Mouse (Mus musculus) kidney, embryonic 16.5 days (tissue): ENCODE results near the gene 4930415O20Rik. TPM values are rescaled to one million over a fixed set of nuclear protein-coding genes. Genes with fewer than 3 reads are reported as not detected.

Experiments
- ATAC-seq: fragments of 200-750 bp; cut with Nextera tagmentation; 2 replicates; pipeline ENCODE4 v1.8.0; 2017; ENCODE audit warnings: moderate TSS enrichment; ENCODE audit not compliant: low FRiP score, low TSS enrichment
- H3K27ac ChIP-seq: fragments of 300-500 bp; sonication (generic); 2 replicates; pipeline ENCODE4 v1.5.1; 2014; ENCODE audit warnings: low read length
- H3K27me3 ChIP-seq: fragments of 300-500 bp; sonication (generic); 2 replicates; pipeline ENCODE4 v1.6.1; 2014; ENCODE audit warnings: low read length, control low read depth, mixed read lengths; ENCODE audit not compliant: insufficient read depth
- H3K36me3 ChIP-seq: fragments of 300-500 bp; sonication (generic); 2 replicates; pipeline ENCODE4 v1.6.1; 2014; ENCODE audit warnings: low read length, control low read depth, mixed read lengths; ENCODE audit not compliant: insufficient read depth
- H3K4me1 ChIP-seq: fragments of 300-500 bp; sonication (generic); 2 replicates; pipeline ENCODE4 v1.6.1; 2014; ENCODE audit warnings: low read length, control low read depth, mixed read lengths; ENCODE audit not compliant: insufficient read depth
- H3K4me2 ChIP-seq: fragments of 300-500 bp; sonication (generic); replicated peaks from 2 replicates; pipeline ENCODE4 v1.6.1; 2014; ENCODE audit warnings: low read depth, low read length
- H3K4me3 ChIP-seq: fragments of 300-500 bp; sonication (generic); 2 replicates; pipeline ENCODE4 v1.5.1; 2014; ENCODE audit warnings: mild to moderate bottlenecking, low read length
- H3K9ac ChIP-seq: fragments of 300-500 bp; sonication (generic); replicated peaks from 2 replicates; pipeline ENCODE4 v1.6.1; 2014; ENCODE audit warnings: low read length
- H3K9me3 ChIP-seq: fragments of 300-500 bp; sonication (generic); 2 replicates; pipeline ENCODE4 v1.6.1; 2016; ENCODE audit warnings: low read length, control low read depth
- WGBS: fragments of 180-500 bp; shearing (Covaris S2); extraction: QIAGEN DNeasy Blood & Tissue Kit; methylation state at CpG from one replicate; pipeline ENCODE4 v1.1.7; 2014; 5-methylcytosine and 5-hydroxymethylcytosine counted together
- polyA plus RNA-seq: library from polyadenylated mRNA; unstranded; fragments of >200 nt; fragmentation: Nextera tagmentation; extraction: Ambion mirVana; gene quantifications from 2 replicates; pipeline ENCODE4 v1.2.1, GENCODE M21; 2015

4930415O20Rik gene
- polyA plus RNA-seq, 1 experiment from 2014 or later, result 0.41 TPM

GRCm38 (mm10) chr15:98567278-98568134 is 3.3 kb upstream of the 4930415O20Rik start:
- H3K36me3 ChIP-seq, result peaks cover 12% of the 10 kb centered on the region
- WGBS, result under 1% methylated on average over 88 of the region's 88 CpGs
- H3K9me3 ChIP-seq, result no peaks in the 10 kb centered on the region
- peak overlapping the region; percentile 94 for H3K4me2 ChIP-seq
- ATAC-seq, result peak; percentile 96
- peak overlapping the region; percentile 96 for H3K9ac ChIP-seq
- no peaks in the 10 kb centered on the region for H3K27me3 ChIP-seq
- peak overlapping the region; percentile 99 for H3K4me3 ChIP-seq
- peaks cover 26% of the 10 kb centered on the region for H3K4me1 ChIP-seq
- peak overlapping the region; percentile 98 for H3K27ac ChIP-seq

GRCm38 (mm10) chr15:98568256-98569033 is 2.4 kb upstream of the 4930415O20Rik start:
- ATAC-seq, result 0 out of 2 replicates have a peak, but pooled peaks have one; percentile 17
- H3K36me3 ChIP-seq, result peaks cover 3% of the 10 kb centered on the region
- H3K27ac ChIP-seq, result peak overlapping the region; percentile 97
- peak overlapping the region; percentile 88 for H3K4me2 ChIP-seq
- H3K4me3 ChIP-seq, result peak overlapping the region; percentile 99
- peak overlapping the region; percentile 93 for H3K9ac ChIP-seq
- WGBS, result 4% methylated on average over 22 of the region's 22 CpGs
- peaks cover 26% of the 10 kb centered on the region for H3K4me1 ChIP-seq
- no peaks in the 10 kb centered on the region for H3K27me3 ChIP-seq
- no peaks in the 10 kb centered on the region for H3K9me3 ChIP-seq

- Histone ChIP-seq H3K4me3 (peak overlapping the region; percentile 99), H3K9ac (peak overlapping the region; percentile 93), H3K36me3 (no peaks in the 10 kb centered on the region), H3K4me1 (peaks cover 26% of the 10 kb centered on the region), H3K27ac (peak overlapping the region; percentile 97; the same call in 1 of the 2 replicates), H3K9me3 (no peaks in the 10 kb centered on the region), H3K27me3 (no peaks in the 10 kb centered on the region), H3K4me2 (peak overlapping the region; percentile 88)
- WGBS, result 64% methylated on average over 7 of the region's 7 CpGs
- no peak for ATAC-seq
Measured at GRCm38 (mm10) chr15:98569216-98569615, 1.6 kb upstream of the 4930415O20Rik start.

- H3K27me3 ChIP-seq, result no peaks in the 10 kb centered on the region
- H3K4me2 ChIP-seq, result no peak overlapping the region
- no peak overlapping the region for H3K4me3 ChIP-seq
- no peaks in the 10 kb centered on the region for H3K36me3 ChIP-seq
- WGBS, result 90% methylated on average over 4 of the region's 4 CpGs
- no peak for ATAC-seq
- no peaks in the 10 kb centered on the region for H3K9me3 ChIP-seq
- H3K4me1 ChIP-seq, result peaks cover 25% of the 10 kb centered on the region
- no peak overlapping the region for H3K9ac ChIP-seq
- H3K27ac ChIP-seq, result no peak overlapping the region
Measured at GRCm38 (mm10) chr15:98569795-98570365, 924 bp upstream of the 4930415O20Rik start.

GRCm38 (mm10) chr15:98573293-98573692 is 2.5 kb downstream of the 4930415O20Rik start:
- no peak overlapping the region for H3K9ac ChIP-seq
- no peaks in the 10 kb centered on the region for H3K36me3 ChIP-seq
- H3K4me1 ChIP-seq, result peaks cover 9% of the 10 kb centered on the region
- H3K27ac ChIP-seq, result no peak overlapping the region
- H3K4me2 ChIP-seq, result no peak overlapping the region
- H3K27me3 ChIP-seq, result no peaks in the 10 kb centered on the region
- no peak for ATAC-seq
- no peak overlapping the region for H3K4me3 ChIP-seq
- H3K9me3 ChIP-seq, result no peaks in the 10 kb centered on the region
- WGBS, result 71% methylated on average over 4 of the region's 4 CpGs

GRCm38 (mm10) chr15:98579310-98579709 is 8.5 kb downstream of the 4930415O20Rik start:
- no peak overlapping the region for H3K4me2 ChIP-seq
- no peak overlapping the region for H3K9ac ChIP-seq
- H3K36me3 ChIP-seq, result no peaks in the 10 kb centered on the region
- no peak overlapping the region for H3K27ac ChIP-seq
- WGBS, result 86% methylated on average over 2 of the region's 2 CpGs
- no peaks in the 10 kb centered on the region for H3K4me1 ChIP-seq
- no peaks in the 10 kb centered on the region for H3K9me3 ChIP-seq
- no peaks in the 10 kb centered on the region for H3K27me3 ChIP-seq
- no peak overlapping the region for H3K4me3 ChIP-seq
- no peak for ATAC-seq

- H3K9ac ChIP-seq, result no peak overlapping the region
- H3K27ac ChIP-seq, result no peak overlapping the region
- WGBS, result 36% methylated on average over 5 of the region's 5 CpGs
- no peak overlapping the region for H3K4me3 ChIP-seq
- no peak overlapping the region for H3K4me2 ChIP-seq
- H3K36me3 ChIP-seq, result no peaks in the 10 kb centered on the region
- H3K27me3 ChIP-seq, result no peaks in the 10 kb centered on the region
- H3K9me3 ChIP-seq, result no peaks in the 10 kb centered on the region
- ATAC-seq, result peak; percentile 88
- no peaks in the 10 kb centered on the region for H3K4me1 ChIP-seq
Measured at GRCm38 (mm10) chr15:98579795-98580464, 9.1 kb downstream of the 4930415O20Rik start.

GRCm38 (mm10) chr15:98582410-98582809 is 11.6 kb downstream of the 4930415O20Rik start:
- no peaks in the 10 kb centered on the region for H3K4me1 ChIP-seq
- no peak overlapping the region for H3K27ac ChIP-seq
- WGBS, result 76% methylated on average over 8 of the region's 8 CpGs
- H3K4me2 ChIP-seq, result no peak overlapping the region
- H3K9ac ChIP-seq, result 0 out of 2 replicates have a peak overlapping the region, but pooled peaks have one; percentile 11
- H3K4me3 ChIP-seq, result no peak overlapping the region
- no peaks in the 10 kb centered on the region for H3K36me3 ChIP-seq
- no peaks in the 10 kb centered on the region for H3K27me3 ChIP-seq
- ATAC-seq, result no peak
- no peaks in the 10 kb centered on the region for H3K9me3 ChIP-seq

- no peak for ATAC-seq
Measured at GRCm38 (mm10) chr15:98582996-98583395, 12.2 kb downstream of the 4930415O20Rik start.

More at GRCm38 (mm10) chr15:98582996-98583395, 12.2 kb downstream of the 4930415O20Rik start:
- Histone ChIP-seq H3K4me1 (no peaks in the 10 kb centered on the region), H3K27ac (no peak overlapping the region), H3K4me2 (no peak overlapping the region), H3K9me3 (no peaks in the 10 kb centered on the region), H3K9ac (0 out of 2 replicates have a peak overlapping the region, but pooled peaks have one; percentile 11), H3K27me3 (no peaks in the 10 kb centered on the region), H3K4me3 (no peak overlapping the region), H3K36me3 (no peaks in the 10 kb centered on the region)
- WGBS, result 71% methylated on average over 8 of the region's 8 CpGs
